Mouse (Mus musculus): ENCODE results near the gene Adgrg3.
"Not testable (repeated sequence)": the region's sequence is repeated elsewhere in the genome, so short reads cannot be mapped to it uniquely, and the experiment has no call there.

The Adgrg3 gene

DNA sequence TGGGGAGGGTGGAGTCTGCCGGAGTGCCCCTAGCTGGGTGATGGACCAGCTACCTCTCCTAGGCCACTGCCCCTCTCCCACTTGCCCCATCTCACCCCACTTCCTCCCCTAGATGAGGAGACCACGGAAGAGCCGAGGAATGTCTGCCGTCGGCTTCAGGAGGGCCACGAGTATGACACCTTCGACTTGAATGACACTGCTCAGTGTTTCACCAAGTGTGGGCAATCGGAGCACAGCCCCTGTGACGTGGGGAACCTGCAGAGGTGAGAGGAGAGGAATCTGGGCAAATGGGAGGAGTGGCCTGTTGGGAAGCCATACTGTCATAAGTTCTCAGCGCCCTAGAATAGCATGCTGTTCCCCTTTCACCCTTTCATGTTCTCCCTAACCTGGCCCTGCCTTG lies 3.3 kb downstream of the Adgrg3 start:
- in situ Hi-C loops (cut with MboI, MseI): no loop called here

DNA sequence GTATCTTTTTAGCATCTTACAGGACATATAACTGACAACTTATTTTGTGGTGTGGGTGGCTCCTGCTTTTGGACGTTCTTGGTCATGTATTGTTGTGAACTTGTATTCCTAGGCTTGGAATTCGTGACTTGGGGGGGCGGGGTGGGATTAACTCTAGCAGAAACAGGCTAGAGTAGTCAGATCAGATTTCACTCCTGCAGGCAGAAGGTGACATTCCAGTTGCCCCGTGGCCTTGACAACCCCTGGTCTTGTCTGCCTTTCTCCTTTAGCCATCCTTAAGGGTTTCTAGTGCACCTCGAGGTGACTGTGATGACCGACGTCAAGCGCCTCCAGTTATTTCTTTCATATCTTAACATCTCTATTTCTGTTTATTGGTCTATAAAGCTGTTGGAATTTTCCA lies 5.7 kb downstream of the Adgrg3 start:
- in situ Hi-C loops (cut with MboI, MseI): no loop called here

GRCm38 (mm10) chr8:95024387-95024786 lies 6.9 kb downstream of the Adgrg3 start:
- in situ Hi-C loops (cut with MboI, MseI): no loop called here

GRCm38 (mm10) chr8:95025421-95025820 lies 7.9 kb downstream of the Adgrg3 start:
- in situ Hi-C loops (cut with MboI, MseI): no loop called here

DNA sequence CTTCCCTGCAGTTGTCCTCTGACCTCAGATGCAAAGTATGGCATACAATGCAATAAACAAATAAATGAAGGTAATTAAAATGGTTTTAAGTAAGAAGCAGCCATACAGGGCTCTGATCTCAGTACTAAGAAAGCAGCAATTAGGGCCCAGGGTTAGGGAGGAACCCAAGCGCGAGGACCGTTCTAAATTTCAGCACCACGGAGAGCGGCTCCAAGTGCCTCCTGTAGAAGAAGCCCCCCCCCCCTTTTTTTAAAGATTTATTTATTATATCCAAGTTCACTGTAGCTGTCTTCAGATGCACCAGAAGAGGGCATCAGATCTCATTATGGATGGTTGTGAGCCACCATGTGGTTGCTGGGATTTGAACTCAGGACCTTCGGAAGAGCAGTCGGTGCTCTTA lies 10.9 kb downstream of the Adgrg3 start:
- in situ Hi-C loops (cut with MboI, MseI): not testable (repeated sequence)

DNA sequence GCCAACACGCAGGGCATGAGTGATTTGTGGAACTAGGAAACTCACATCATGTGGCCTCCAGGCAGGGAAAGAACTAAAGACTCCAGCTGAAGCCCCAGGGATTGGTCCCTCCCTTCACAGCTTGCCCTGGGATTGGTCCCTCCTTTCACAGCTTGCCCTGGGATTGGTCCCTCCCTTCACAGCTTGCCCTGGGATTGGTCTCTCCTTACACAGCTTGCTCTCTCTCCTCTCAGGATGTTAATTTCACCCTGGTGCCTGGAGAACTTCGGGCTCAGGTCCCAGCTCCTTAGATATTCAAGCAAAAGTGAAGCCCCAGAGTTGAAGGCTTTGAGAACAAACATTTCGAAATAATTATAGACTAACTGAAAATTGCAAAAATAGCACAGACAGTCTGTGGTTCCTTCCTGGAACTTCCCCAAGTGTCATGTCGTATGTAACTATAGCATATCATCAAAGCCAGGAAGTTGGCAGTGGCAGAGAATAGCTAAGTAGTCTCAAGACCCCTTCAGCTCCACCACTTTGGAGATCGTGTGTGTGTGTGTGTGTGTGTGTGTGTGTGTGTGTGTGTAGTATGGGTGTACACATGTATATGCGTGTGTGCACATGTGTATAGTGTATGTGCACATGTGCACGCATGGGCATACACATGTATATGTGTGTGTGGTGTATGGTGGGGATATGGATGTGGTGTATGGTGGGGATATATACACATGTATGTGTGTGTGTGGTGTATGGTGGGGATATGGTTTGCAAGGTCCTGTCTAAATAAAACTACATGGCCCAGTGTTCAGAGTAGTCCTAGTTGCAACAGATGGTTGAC lies 19.8 kb downstream of the Adgrg3 start:
- in situ Hi-C loops (cut with MboI, MseI): no loop called here

GRCm38 (mm10) chr8:95041883-95042784 lies 24.6 kb downstream of the Adgrg3 start:
- in situ Hi-C loops (cut with MboI, MseI): no loop called here

DNA sequence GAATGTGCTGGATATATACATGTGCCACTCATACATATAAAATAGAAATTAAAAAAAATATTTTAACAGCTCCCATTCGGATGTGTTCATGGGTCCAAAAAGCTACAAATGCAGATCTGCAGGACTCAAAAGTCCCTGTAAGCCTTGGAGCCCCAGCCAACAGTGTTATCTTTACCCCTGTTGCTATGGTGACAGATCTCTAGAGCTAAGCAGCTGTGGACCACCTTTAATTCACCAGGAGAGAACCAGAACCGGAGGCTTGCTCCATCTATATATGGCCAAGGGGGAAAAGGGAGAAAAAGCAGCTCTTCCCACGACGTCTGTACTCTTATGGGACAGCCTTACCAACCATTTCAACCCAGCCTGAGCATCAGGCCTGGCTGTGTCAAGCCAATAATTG lies 27.3 kb downstream of the Adgrg3 start:
- in situ Hi-C loops (cut with MboI, MseI): no loop called here

DNA sequence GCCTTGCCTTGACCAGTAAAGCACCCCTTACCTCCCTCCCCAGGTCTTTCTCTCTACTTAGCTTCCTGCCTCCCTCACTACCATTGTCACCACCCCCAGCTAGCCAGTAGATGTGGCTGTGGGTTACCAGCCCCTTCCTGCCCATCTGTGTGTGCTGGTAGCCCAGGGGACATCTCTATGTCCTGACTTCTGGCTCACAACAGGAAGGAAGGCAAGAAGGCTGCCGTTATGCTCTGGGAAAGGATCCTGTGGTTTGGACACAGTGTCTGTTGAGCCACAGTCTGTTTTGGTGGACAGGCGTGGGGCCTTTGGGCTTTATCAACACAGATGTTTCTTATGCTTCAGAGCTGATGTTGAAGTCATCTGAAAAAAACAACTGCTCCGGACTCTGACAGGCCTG lies 29.5 kb downstream of the Adgrg3 start:
- in situ Hi-C loops (cut with MboI, MseI): no loop called here

DNA sequence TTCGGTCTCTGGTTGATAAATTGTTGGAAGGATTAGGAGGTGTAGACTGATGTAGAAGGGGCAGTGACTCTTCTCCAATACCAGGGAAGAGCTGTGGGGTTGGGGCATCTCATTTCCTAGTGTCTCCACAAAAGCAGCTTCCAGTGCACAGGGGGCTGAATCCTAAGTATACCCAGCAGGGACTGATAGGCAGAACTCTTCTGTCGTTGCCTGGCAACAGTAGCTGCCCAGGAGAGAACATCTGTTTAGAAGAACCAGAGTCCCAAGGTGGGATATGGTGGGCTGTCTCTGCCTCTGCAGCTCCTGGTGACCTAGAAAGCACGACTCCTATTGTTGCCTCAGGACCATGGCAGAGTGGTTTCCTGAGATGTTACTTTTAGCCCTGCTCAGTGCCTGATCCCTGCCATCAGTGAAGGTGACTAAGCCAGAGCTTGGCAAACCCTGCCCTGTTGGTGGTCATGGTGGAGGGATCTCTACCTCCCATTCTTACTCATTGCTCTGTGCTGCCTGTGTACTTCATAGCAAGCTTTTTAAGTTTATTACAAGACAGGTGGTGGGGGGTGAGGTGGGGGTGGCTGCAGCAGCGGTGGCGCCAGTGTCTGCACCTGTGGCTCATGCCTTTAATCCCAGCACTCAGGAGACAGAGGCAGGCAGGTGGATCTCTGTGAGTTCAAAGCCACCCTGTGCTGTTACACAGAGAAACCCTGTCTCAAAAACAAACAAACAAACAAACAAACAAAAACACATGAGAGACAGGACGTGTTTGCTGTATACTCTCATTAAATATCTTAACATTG lies 30.6 kb downstream of the Adgrg3 start:
- in situ Hi-C loops (cut with MboI, MseI): no loop called here

- in situ Hi-C loops (cut with MboI, MseI): no loop called here
These were observed 32.1 kb downstream of the Adgrg3 start for GRCm38 (mm10) chr8:95049636-95050035.

DNA sequence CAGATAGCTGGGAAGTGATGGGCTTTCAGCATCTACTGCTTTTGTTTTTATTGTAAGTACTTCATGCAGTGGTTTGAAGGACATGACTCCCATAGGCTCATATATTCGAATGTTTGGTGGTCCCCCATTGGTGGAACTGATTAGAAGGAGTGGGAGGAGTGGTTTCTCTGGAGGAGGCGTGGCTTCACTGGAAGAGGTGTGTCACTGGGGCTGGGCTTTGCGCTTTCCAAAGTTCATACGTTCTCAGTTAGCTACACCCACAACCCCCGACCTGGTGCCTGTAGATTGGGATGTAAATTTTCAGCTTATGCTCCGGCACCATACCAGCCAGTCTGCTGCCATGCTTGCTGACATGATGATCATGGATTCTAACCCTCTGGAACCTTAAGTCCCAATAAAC lies 36.9 kb downstream of the Adgrg3 start:
- in situ Hi-C loops (cut with MboI, MseI): no loop called here

DNA sequence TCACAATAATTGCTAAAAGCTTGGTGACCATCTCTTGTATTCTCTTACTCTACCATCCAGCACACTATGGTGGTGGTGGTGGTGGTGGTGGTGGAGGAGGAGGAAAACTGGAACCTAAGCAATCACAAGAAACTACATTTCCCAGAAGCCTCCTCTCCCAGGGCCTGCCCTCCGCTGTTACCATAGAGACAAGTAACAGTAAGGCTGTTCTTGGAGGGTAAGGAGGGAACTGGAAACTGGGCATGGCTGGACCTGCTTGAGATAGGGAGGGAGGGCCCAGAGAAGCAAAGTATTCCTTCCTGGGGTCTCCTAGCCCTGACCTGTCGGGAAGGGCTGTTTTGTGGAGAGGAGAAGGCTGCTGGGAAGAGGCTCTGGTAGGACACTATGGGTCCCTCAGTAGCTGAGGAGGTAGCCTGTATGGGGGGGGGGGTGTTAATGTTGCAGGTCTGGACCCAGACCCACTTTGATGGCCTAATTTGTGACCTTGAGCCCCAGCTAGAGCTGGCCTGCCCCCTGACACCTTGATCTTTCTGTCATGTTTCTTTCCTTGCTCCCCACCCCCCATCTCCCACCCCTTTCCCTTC lies 37.5 kb downstream of the Adgrg3 start, which contains the start of gene Drc7:
Drc7 (plus strand) TSS at position 177 of the 584 bp plus-strand sequence.
- in situ Hi-C loops (cut with MboI, MseI): no loop called here

DNA sequence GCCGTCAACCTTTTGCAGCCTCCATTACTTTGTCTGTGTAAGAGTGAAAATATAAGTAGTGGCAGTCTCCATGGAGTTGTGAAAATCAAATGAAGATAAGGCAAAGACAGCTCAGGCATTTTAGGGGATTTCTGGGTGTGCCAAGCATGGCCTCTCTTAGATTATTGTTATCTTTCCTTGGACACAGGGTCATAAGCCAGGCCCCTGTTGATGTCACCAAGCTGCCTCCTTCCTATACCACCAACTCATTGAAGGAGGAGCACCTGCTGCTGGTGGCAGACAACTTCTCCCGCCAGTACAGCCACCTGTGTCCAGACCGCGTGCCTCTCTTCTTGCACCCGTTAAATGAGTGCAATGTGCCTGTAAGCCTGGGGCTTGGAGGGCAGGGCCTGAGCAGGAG lies 38.9 kb downstream of the Adgrg3 start:
- in situ Hi-C loops (cut with MboI, MseI): no loop called here

DNA sequence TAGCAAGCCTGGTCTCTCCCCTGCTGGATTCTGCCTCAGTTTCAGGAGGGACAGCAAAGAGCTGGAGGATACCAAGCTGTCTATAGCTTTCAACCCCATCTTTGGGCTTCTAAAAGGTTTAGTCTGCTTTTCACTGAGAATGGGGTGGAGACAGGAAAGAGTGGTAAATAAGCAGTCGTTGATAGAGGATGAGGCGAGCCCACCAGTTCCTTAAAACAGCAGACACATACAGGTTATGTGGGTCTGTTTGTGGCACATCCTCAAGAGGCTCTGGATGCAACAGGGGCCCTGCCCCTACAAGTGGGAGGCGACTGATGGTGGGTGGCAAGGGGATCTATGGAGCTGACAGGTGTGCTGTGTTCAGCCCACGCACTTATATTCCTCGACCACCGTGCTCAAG lies 41.2 kb downstream of the Adgrg3 start:
- in situ Hi-C loops (cut with MboI, MseI): no loop called here

GRCm38 (mm10) chr8:95059812-95060533 lies 42.5 kb downstream of the Adgrg3 start:
- in situ Hi-C loops (cut with MboI, MseI): no loop called here

DNA sequence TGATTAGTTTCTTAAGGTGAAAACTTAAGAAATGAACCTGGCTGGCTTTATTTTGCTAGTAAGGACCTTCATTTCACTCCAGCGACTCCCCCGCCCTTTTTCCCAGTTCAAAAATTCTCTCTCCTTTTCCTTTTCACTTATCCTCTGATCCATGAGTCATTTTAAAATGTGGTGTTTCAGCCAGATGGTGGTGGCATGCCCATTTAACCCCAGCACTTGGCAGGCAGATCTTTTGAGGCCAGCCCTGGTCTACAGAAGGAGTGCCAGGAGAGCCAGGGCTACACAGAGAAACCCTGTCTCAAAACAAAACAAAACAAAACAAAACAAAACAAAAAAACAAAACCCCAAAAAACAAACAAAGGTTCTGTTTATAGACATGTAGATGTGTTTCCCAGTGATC lies 47.0 kb downstream of the Adgrg3 start:
- in situ Hi-C loops (cut with MboI, MseI): no loop called here

- in situ Hi-C loops (cut with MboI, MseI): no loop called here
These were observed 50.1 kb downstream of the Adgrg3 start for GRCm38 (mm10) chr8:95067582-95067981.

GRCm38 (mm10) chr8:95075504-95075903 lies 58.0 kb downstream of the Adgrg3 start:
- in situ Hi-C loops (cut with MboI, MseI): no loop called here

GRCm38 (mm10) chr8:95076151-95076550 lies 58.7 kb downstream of the Adgrg3 start:
- in situ Hi-C loops (cut with MboI, MseI): no loop called here

DNA sequence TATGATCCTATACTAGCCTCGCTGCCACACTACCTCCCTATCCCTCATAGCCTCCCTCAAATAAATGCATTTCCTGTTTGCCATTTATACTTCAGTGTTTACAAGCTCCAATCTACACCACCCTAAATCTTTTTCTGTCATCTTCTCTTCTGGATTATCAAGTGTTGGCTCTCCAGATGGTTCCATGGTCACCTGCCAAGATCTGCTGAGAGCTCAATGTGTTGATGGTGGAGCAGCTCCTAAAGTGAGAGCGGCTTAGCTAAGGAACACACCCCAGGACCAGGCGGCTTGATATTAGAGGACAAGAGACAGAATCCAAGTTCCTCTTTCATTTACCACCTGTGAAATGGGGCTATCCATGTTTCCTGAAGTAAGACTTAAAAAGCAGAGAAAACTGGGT lies 60.6 kb downstream of the Adgrg3 start:
- in situ Hi-C loops (cut with MboI, MseI): no loop called here

Data from T-helper 1 cell (primary cell).